Mouse (Mus musculus): ENCODE measurements at regions not wholly inside any gene's neighbourhood (a gene's known extent, or its start where the extent isn't known, plus 50 kb on each side); places are given as distances from the start of the nearest gene placed in this dataset.

GRCm38 (mm10) chr7:72400056-72400455, 93.6 kb upstream of the Mctp2 start:
- no peak for TF ChIP-seq CTCF (IDR thresholded peaks at IDR 0.05; ENCODE audit: insufficient read depth, low read depth, low read length)
- TF ChIP-seq POLR2A (IDR thresholded peaks at IDR 0.05; ENCODE audit: insufficient read depth, low read depth, low read length) = no peak
